Mouse (Mus musculus) regulatory T cell (primary cell): ENCODE data around the gene Lrrc8b.

ENCODE experiments used
- in situ Hi-C: fragments of 300-600 bp; cut with MboI, MseI; formaldehyde crosslinking; loops from one replicate; pipeline ENCODE4 v1.15.1; 2025; ENCODE audit warnings: high pct_unique_total_duplicates

Gene Lrrc8b

GRCm38 (mm10) chr5:105480561-105480960 is 65.0 kb downstream of the Lrrc8b start:
- in situ Hi-C loops = no loop called here

- in situ Hi-C loops = no loop called here
Observed at GRCm38 (mm10) chr5:105483632-105484031, 68.1 kb downstream of the Lrrc8b start.

- in situ Hi-C loops = no loop called here
Observed at GRCm38 (mm10) chr5:105484247-105484646, 68.7 kb downstream of the Lrrc8b start.

- in situ Hi-C loops = no loop called here
Observed at GRCm38 (mm10) chr5:105484891-105485290, 69.3 kb downstream of the Lrrc8b start.

- in situ Hi-C loops = loop anchor here (5.0 to 10.0 kb wide), 2 partner anchors 377 to 1785 kb away; no protein-coding TSS in a partner anchor
Observed at GRCm38 (mm10) chr5:105490211-105490610, 74.6 kb downstream of the Lrrc8b start.

- in situ Hi-C loops = loop anchor here (5.0 to 10.0 kb wide), 2 partner anchors 376 to 1783 kb away; no protein-coding TSS in a partner anchor
Observed at GRCm38 (mm10) chr5:105491389-105491788, 75.8 kb downstream of the Lrrc8b start.

GRCm38 (mm10) chr5:105492367-105493246 is 77.0 kb downstream of the Lrrc8b start:
- in situ Hi-C loops = loop anchor here (5.0 to 10.0 kb wide), 2 partner anchors 375 to 1782 kb away; no protein-coding TSS in a partner anchor

- in situ Hi-C loops = loop anchor here (5.0 to 10.0 kb wide), 2 partner anchors 374 to 1781 kb away; no protein-coding TSS in a partner anchor
Observed at GRCm38 (mm10) chr5:105493377-105493776, 77.8 kb downstream of the Lrrc8b start.

DNA sequence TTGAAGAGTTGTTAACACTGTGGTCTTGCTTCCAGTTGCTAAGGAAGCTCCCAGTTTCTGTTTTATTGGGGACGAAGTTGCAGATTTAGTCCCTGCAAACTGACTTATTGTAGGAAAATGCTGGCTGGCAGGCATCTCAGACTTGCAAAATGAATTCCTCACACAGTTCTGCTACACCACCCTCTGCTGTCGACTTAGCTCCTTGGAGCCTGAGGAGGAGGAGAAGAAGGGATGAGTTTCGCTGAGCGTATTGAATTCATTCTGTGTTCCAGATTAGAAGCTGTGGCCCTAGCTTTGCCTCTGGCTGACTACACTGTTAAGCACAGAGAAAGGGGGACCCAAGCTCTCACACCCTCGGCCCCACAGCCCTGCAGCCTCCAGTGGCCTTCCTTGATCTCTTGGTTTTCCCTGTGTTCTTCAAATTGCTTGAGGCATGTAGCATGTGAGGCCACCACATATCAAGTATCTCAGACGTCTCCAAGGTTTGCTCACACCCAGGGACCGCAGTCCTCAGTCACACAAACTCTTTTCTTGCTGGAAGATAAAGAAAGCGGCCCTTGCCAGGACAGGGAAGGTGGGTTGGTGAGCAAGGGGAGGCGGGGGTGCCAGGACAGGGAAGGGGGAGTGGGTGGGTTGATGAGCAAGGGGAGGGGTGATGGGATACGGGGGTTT is 78.8 kb downstream of the Lrrc8b start:
- in situ Hi-C loops = loop anchor here (5.0 to 10.0 kb wide), 2 partner anchors 373 to 1780 kb away; no protein-coding TSS in a partner anchor

GRCm38 (mm10) chr5:105494918-105495901 is 79.6 kb downstream of the Lrrc8b start:
- in situ Hi-C loops = loop anchor here (5.0 to 10.0 kb wide), 4 partner anchors 83 to 1780 kb away; no protein-coding TSS in a partner anchor

DNA sequence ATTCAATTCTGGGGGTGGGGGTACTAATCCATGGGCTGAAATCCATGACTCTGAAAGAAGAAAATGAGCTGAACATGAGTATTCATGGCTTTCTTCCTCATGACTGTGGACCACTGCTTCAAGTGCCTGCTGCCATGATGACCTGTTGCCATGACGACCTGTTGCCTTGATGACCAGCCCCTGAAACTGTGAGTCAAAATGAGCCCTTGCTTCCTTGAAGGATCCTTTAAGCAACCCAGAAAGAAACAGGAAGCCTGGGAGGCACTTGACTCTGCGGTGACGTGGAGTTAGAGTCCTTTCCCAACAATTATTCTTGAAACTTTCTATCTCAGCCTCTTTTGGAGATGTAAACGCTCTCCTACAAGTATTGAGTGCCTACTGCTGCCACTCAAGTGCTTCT is 80.6 kb downstream of the Lrrc8b start:
- in situ Hi-C loops = loop anchor here (5.0 to 10.0 kb wide), 3 partner anchors 84 to 1779 kb away; no protein-coding TSS in a partner anchor

GRCm38 (mm10) chr5:105496586-105496985 is 81.0 kb downstream of the Lrrc8b start:
- in situ Hi-C loops = loop anchor here (5.0 to 10.0 kb wide), 3 partner anchors 84 to 1778 kb away; no protein-coding TSS in a partner anchor

DNA sequence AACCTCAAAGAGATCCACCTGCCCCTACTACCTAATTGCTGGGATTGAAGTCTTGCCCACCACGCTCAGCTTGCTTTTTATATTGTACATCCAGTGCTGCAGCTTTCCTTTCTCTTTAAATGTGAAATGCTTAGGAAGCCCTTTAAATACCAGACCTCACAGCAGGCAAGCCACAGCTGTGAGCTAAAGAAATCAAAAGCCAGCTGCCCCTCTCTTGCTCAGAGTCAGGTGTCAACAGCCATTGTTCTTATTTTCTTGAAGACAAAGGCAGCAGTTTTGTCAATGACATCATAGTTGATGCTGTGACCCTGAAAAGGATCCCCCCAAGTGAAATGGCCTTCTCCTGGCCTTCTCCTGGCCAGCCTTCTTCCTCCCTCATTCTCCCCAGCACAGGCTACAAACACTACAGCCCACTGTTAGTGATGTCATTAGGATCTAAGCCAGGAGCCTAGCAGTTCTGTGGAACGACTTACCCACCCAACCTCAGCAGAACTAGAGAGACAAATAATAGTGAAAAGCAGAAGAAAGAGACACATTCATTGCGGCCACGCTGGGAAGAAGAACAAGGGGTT is 82.9 kb downstream of the Lrrc8b start:
- in situ Hi-C loops = loop anchor here (5.0 to 10.0 kb wide), 3 partner anchors 86 to 1776 kb away; no protein-coding TSS in a partner anchor

GRCm38 (mm10) chr5:105499396-105499795 is 83.8 kb downstream of the Lrrc8b start:
- in situ Hi-C loops = loop anchor here (5.0 to 10.0 kb wide), 3 partner anchors 87 to 1775 kb away; no protein-coding TSS in a partner anchor

DNA sequence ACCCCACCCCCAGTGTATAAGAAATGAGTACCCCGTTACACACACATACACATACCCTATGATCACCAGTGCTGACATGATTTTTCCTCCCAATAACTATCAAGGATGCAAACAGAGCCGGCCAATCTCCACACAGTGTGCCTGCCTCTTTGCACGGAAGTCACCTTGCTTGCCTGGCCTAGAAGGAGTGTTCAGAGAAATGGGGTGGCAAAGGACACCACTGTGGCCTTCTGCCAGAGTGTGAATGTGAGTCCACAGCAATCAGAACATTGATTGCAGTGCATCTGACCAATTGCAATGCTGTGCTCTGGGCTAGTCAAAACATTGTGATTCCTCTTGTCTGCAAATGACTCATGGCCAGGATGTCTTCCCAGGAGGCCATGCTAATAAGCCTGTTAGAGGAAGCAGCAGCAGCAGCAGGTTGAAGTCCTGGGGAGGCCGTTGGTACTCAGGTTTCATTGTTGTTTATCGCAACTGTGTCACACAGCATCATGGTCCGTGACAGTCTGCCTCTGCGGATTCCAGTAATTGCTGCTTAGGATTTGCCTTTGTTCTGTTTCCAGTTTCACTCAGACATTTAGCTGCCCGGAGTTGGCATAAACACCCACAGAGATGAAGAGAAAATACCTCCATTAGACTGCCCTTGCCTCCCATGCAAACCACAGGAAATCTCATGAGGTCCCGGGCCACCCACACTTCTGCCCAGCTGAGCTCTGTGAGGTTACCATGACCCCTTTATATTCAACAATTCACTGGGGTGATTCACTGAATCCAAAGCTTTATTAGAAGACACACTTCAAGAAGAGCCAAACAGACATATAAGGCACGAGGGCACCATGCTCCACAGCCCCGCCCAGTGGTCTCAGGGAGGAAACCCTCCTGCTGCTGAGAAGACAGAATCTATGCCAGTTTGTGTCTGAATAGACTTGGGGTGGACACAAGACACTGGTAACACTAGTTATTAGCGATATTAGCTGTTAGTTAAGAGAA is 84.9 kb downstream of the Lrrc8b start:
- in situ Hi-C loops = no loop called here

DNA sequence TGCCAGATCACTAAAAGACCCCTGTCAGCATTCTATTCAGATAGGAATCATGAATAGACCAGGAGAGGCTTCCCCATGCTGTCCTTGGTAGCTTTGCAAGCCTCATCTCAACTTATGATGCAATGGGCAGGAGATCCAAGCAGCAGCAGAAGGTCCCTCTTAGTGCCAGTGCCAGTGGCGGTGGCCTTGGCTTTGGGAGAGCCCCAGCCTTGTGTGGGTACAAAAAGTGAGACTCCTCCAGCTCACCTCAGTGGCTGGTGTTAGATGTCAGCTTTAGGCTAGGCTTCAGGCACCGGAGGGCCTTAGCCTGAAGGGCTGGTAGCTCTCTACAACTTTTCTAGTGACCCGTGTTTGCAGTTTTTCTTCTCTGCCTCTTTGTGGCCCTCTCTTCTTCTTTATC is 85.6 kb downstream of the Lrrc8b start:
- in situ Hi-C loops = no loop called here

DNA sequence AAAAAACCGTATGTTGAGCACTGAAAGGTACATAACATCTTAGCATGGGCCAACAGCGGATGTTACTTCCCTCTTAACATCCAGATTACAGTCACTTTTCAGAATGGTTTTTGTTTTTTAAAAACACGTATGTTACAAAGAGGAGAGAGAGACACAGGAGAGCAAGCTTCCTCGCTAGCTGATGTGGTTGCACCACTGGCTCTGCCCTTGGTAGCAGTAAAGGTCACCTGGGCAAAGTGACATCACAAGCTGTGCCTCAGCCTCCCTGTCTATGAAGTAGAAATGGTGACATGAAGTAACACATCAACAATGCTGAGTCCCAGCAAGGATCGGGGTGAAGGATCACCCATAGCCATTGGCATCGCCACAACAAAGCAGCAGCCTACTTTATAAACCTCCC is 93.2 kb downstream of the Lrrc8b start:
- in situ Hi-C loops = no loop called here

DNA sequence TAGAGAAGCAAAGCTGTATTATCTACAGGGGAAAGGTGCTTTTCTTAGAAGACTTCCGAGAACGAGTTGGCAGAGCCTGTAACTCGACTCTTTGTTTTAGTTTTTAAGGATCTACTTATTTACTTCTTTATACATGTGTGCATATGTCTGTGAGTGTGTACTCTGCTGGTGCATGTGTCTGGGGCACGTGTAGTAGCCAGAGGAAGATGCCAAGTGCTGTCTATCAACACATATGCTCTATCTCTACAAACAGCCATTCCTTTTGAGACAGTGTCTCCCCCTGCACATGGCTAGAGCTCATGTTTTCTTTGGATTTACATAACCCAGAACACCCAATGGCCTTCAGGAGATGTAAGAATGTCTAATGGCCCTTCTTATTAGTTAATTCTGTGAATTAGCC is 96.7 kb downstream of the Lrrc8b start:
- in situ Hi-C loops = no loop called here

GRCm38 (mm10) chr5:105515532-105515931 is 100.0 kb downstream of the Lrrc8b start:
- in situ Hi-C loops = no loop called here
